Mouse (Mus musculus) stomach, embryonic 14.5 days (tissue): ENCODE measurements around the gene Pard6b. TPM values are rescaled to one million over a fixed set of nuclear protein-coding genes. Genes with fewer than 3 reads are reported as not detected.
"Not testable (repeated sequence)": the region's sequence is repeated elsewhere in the genome, so short reads cannot be mapped to it uniquely, and the experiment has no call there.

Source experiments
- ATAC-seq: fragments of 200-750 bp; cut with Nextera tagmentation; 2 replicates; pipeline ENCODE4 v1.8.0; 2017; ENCODE audit warnings: low read depth, moderate TSS enrichment; ENCODE audit not compliant: insufficient number of reproducible peaks, insufficient read depth, low FRiP score
- H3K27ac ChIP-seq: fragments of 300-500 bp; sonication (generic); 2 replicates; pipeline ENCODE4 v1.5.1; 2014; ENCODE audit warnings: mild to moderate bottlenecking, low read length, moderate library complexity, mixed read lengths
- H3K27me3 ChIP-seq: fragments of 300-500 bp; sonication (generic); 2 replicates; pipeline ENCODE4 v1.6.1; 2014; ENCODE audit warnings: low read length, control low read depth, mixed read lengths; ENCODE audit not compliant: control insufficient read depth, insufficient read depth
- H3K36me3 ChIP-seq: fragments of 300-500 bp; sonication (generic); 2 replicates; pipeline ENCODE4 v1.6.1; 2014; ENCODE audit warnings: mild to moderate bottlenecking, control low read depth, low read length, moderate library complexity, mixed read lengths; ENCODE audit not compliant: control insufficient read depth, insufficient read depth
- H3K4me1 ChIP-seq: fragments of 300-500 bp; sonication (generic); 2 replicates; pipeline ENCODE4 v1.6.1; 2014; ENCODE audit warnings: low read length, control low read depth, mixed read lengths; ENCODE audit not compliant: control insufficient read depth, insufficient read depth
- H3K4me2 ChIP-seq: fragments of 300-500 bp; sonication (generic); replicated peaks from 2 replicates; pipeline ENCODE4 v1.6.1; 2014; ENCODE audit warnings: low read depth, low read length, control low read depth
- H3K4me3 ChIP-seq: fragments of 300-500 bp; sonication (generic); 2 replicates; pipeline ENCODE4 v1.5.1; 2014; ENCODE audit warnings: low read depth, low read length, control low read depth
- H3K9ac ChIP-seq: fragments of 300-500 bp; sonication (generic); replicated peaks from 2 replicates; pipeline ENCODE4 v1.6.1; 2014; ENCODE audit warnings: low read depth, mild to moderate bottlenecking, control low read depth, low read length, moderate library complexity, mixed read lengths
- H3K9me3 ChIP-seq: fragments of 300-500 bp; sonication (generic); 2 replicates; pipeline ENCODE4 v1.6.1; 2016; ENCODE audit warnings: low read depth, low read length, control low read depth; ENCODE audit not compliant: control insufficient read depth
- WGBS: fragments of 180-500 bp; shearing (Covaris S2); extraction: QIAGEN DNeasy Blood & Tissue Kit; methylation state at CpG from one replicate; pipeline ENCODE4 v1.1.7; 2014; 5-methylcytosine and 5-hydroxymethylcytosine counted together
- polyA plus RNA-seq: library from polyadenylated mRNA; unstranded; fragments of >200 nt; fragmentation: Nextera tagmentation; extraction: Ambion mirVana; gene quantifications from 2 replicates; pipeline ENCODE4 v1.2.1, GENCODE M21; 2014

Gene Pard6b
- polyA plus RNA-seq, 1 experiment from 2014 or later: 12.3 TPM

DNA sequence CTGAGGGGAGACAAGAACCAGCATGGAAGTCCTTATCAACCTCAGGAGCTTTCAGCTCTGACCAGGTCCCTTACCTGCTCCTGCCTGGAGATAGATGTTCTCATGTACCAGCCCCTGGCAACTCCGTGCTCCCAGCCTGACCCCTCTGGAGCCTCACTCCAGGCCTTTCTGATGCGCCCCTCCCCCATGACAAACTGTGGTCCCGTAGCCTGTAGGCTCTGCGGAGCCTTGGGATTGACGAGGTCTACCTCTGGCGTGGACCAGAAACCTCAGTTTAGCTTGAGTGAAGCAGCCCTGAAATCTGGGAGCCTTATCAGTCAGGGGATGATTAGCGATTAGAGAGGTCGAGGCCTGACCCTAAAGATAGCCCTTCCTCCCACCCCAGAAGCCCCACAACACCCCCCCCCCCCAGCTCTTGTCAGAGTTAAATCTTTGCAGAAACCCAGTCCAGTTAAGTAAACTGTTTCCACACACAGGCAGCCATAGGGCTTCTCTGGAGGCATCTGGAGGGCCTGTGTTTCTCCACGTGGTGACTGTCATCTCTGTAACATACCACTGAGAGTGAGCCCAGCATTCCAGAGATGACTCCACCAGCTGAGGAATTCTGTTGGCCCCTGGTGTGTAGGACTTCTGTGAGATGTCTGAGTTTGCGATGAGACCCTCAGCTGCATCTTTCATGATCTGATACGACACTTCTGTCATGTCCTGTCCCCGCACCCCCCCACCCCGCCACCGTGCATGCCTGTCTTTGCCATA is 24.7 kb upstream of the Pard6b start:
- Histone ChIP-seq H3K27ac (no peak overlapping the region), H3K9me3 (no peaks in the 10 kb centered on the region), H3K4me2 (no peak overlapping the region), H3K4me3 (no peak overlapping the region), H3K27me3 (no peaks in the 10 kb centered on the region), H3K9ac (no peak overlapping the region), H3K4me1 (peaks cover 22% of the 10 kb centered on the region), H3K36me3 (no peaks in the 10 kb centered on the region)
- ATAC-seq: no peak
- 19% methylated on average over 14 of the region's 14 CpGs for WGBS

DNA sequence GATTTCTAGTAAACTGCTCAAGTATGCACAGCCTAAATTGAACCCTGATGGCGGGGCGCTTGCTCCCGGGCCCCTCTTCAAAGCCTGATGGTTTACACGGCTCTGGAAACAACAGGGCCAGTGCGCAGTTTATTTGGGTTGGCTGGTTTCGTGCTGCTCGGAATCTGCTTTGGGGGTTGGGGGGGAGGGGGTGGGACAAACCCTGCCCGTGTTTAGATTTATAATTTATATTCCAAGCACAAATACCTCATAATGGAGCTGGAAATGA is 24.2 kb upstream of the Pard6b start:
- no peaks in the 10 kb centered on the region for H3K9me3 ChIP-seq
- peaks cover 22% of the 10 kb centered on the region for H3K4me1 ChIP-seq
- no peak for ATAC-seq
- no peak overlapping the region for H3K4me3 ChIP-seq
- no peaks in the 10 kb centered on the region for H3K36me3 ChIP-seq
- WGBS: 28% methylated on average over 8 of the region's 8 CpGs
- no peaks in the 10 kb centered on the region for H3K27me3 ChIP-seq
- no peak overlapping the region for H3K9ac ChIP-seq
- H3K27ac ChIP-seq: no peak overlapping the region
- no peak overlapping the region for H3K4me2 ChIP-seq

DNA sequence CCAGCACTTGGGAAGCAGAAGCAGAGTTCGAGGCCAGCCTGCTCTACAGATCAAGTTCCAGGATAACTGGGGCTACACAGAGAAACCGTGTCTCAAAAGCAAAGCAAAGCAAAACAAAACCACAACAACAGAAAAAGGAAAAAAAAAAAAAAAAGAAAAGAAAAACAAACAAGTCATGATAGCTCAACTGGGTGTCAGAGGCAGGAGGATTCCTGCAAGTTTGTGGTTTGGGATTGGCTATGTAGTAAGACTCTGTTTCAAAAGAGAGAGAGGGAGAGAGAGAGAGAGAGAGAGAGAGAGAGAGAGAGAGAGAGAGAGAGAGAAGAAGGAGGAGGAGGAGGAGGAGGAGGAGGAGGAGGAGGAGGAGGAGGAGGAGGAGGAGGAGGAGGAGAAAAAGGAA is 22.9 kb upstream of the Pard6b start:
- H3K4me1 ChIP-seq: peaks cover 22% of the 10 kb centered on the region
- H3K4me3 ChIP-seq, H3K9ac ChIP-seq, H3K27ac ChIP-seq, ATAC-seq, H3K27me3 ChIP-seq, H3K36me3 ChIP-seq, H3K4me2 ChIP-seq, H3K9me3 ChIP-seq: not testable (repeated sequence)
- WGBS: 68% methylated on average over 2 of the region's 2 CpGs

DNA sequence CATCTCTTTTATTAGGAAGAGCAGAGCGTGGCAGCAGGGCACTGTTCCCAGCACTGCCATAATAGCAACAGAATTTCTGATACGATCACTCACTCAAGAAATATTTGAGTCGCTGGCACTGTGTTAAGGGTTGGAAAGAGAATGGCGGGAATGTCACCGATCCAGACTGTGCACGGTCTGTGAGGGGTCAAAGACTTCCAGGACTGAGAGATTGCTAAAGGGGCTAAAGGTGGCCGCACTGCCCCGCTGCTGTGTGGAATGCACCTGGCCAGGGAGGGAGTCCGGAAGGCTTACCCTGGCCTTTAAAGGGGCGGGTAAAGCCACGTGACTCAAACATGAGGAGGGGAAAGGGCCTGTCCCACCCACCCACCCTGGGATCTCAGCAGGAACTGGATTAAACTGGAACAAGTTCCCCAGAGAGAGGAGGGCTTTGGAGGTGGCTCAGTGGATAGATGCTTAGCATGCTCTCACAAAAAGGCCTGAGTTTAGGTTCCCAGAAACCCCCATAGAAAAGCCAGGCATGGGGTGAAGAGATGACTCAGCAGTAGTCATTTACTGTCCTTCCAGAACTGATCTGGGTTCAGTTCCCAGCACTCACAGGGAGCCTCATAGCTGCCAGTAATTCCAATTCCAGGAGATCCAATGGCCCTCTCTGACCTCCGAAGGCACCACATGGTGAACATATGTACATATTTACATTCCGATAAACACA is 22.2 kb upstream of the Pard6b start:
- no peak overlapping the region for H3K4me2 ChIP-seq
- no peak for ATAC-seq
- WGBS: 23% methylated on average over 13 of the region's 13 CpGs
- H3K27me3 ChIP-seq: no peaks in the 10 kb centered on the region
- H3K4me3 ChIP-seq: no peak overlapping the region
- no peaks in the 10 kb centered on the region for H3K36me3 ChIP-seq
- peaks cover 22% of the 10 kb centered on the region for H3K4me1 ChIP-seq
- H3K27ac ChIP-seq: no peak overlapping the region
- no peak overlapping the region for H3K9ac ChIP-seq
- H3K9me3 ChIP-seq: no peaks in the 10 kb centered on the region

DNA sequence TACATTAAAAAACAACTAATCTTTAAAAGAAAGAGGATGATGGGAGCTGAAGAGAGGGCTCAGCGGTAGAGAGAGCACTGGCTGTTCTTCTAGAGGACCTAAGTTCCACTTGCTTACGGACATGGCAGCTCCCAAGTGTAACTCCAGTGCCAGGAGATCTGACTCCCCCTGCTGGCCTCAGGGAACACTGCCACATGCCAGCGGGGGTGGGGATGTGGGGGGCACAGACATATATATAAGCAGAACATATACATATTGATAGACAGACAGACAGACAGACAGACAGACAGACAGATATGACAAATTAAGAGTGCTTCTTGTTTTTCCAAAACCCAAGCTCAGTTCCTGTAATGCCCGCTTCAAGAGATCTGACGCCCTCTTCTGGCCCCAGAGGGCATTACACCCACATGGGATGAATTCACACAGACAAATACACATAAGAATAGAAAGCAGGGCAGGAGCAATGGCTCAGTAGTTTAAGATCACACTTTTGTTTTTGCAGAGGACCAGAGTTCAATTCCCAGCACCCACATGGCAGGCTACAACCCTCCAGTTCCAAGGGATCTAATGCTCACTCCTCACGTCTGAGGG is 21.5 kb upstream of the Pard6b start:
- H3K36me3 ChIP-seq: no peaks in the 10 kb centered on the region
- no peaks in the 10 kb centered on the region for H3K9me3 ChIP-seq
- 78% methylated on average over 6 of the region's 6 CpGs for WGBS
- no peak for ATAC-seq
- H3K27me3 ChIP-seq: no peaks in the 10 kb centered on the region
- H3K4me1 ChIP-seq: peaks cover 22% of the 10 kb centered on the region
- no peak overlapping the region for H3K27ac ChIP-seq
- H3K9ac ChIP-seq: no peak overlapping the region
- H3K4me3 ChIP-seq: no peak overlapping the region
- H3K4me2 ChIP-seq: no peak overlapping the region

DNA sequence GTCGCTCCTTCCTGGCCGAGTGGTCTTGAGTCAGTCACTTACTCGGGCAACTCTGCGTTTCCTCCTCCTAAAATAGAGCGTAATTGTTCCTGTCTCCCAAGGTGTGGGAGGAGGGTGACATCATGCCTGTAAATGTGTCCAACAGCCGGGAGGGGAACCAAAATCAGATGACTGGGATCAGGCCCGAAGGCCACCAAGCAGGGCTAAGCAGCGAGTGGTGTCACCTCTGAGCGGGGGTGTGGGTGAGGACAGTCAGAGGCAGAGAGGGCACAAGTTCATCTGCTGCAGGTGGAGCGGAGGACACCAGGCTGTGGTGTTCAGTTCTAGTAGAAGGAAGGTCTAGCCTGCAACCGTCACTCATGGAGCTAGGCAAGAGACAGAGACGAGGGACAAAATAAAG is 17.1 kb upstream of the Pard6b start:
- Histone ChIP-seq H3K27ac (no peak overlapping the region), H3K4me1 (0 out of 2 replicates have a peak, but pooled peaks cover 3% of the 10 kb centered on the region), H3K9me3 (no peaks in the 10 kb centered on the region), H3K27me3 (no peaks in the 10 kb centered on the region), H3K4me3 (no peak overlapping the region), H3K9ac (no peak overlapping the region), H3K36me3 (no peaks in the 10 kb centered on the region), H3K4me2 (no peak overlapping the region)
- no peak for ATAC-seq
- 91% methylated on average over 12 of the region's 12 CpGs for WGBS

DNA sequence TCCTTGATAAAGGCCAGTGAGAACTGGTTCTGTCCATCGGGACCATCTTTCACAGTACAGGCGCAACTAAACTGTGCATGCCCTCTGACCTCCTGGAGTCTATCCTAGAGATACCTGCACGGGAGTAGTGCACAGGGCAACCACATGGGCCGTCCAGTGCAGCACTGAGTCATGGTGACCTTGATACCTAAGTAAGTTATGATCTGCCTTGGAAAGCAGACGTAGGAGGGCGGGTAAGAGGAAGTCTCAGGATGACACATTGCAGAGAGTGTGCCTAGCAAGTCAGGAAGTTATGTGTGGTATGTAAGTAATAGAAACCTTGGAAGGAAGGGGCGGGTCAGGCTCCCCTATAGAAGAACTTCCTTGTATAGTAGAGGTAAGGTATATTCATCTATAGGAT is 15.3 kb upstream of the Pard6b start:
- Histone ChIP-seq H3K4me3 (no peak overlapping the region), H3K27me3 (no peaks in the 10 kb centered on the region), H3K36me3 (no peaks in the 10 kb centered on the region), H3K9ac (no peak overlapping the region), H3K4me2 (no peak overlapping the region), H3K9me3 (no peaks in the 10 kb centered on the region), H3K27ac (no peak overlapping the region), H3K4me1 (no peaks in the 10 kb centered on the region)
- WGBS: 54% methylated on average over 7 of the region's 7 CpGs
- ATAC-seq: no peak

DNA sequence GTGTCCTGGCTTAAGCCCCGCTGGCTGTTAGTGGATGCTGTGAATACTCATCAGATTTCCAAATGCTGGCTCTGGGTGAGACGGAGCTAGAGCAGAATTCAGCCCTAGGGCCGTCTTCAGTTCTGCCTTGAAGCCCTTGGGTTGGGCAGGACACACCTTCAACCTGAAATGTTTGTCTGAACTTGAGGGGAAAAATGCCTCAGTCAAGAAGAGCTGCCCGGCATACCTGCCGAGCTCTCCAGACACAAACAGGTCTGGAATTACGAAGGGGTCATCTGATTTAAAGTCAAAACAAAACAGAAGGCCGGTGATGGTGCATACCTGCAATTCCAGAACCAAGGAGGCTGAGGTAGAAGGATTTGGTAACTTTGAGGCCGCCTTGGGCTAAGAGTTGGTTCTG is 14.0 kb upstream of the Pard6b start:
- Histone ChIP-seq H3K9me3 (no peaks in the 10 kb centered on the region), H3K27ac (no peak overlapping the region)

More for the DNA sequence above, 14.0 kb upstream of the Pard6b start:
- H3K4me2 ChIP-seq: no peak overlapping the region
- WGBS: 48% methylated on average over 8 of the region's 8 CpGs
- no peaks in the 10 kb centered on the region for H3K36me3 ChIP-seq
- no peaks in the 10 kb centered on the region for H3K4me1 ChIP-seq
- no peaks in the 10 kb centered on the region for H3K27me3 ChIP-seq
- no peak overlapping the region for H3K9ac ChIP-seq
- ATAC-seq: no peak
- H3K4me3 ChIP-seq: no peak overlapping the region
